Mouse (Mus musculus) liver, adult 2 months (tissue): ENCODE data around the gene Tcf20.

Experiments used
- CTCF ChIP-seq: fragments of 200-500 bp; IDR thresholded peaks from 2 replicates; pipeline ENCODE4 v1.5.1; 2011; ENCODE audit warnings: low read depth, low read length, control low read depth
- POLR2A ChIP-seq: fragments of 200-500 bp; IDR thresholded peaks from 2 replicates; pipeline ENCODE4 v1.6.1; 2011; ENCODE audit warnings: low read length, control low read depth; ENCODE audit not compliant: insufficient read depth; ENCODE audit errors: extremely low read depth

- TF ChIP-seq POLR2A (no peak), CTCF (no peak)
Measured at GRCm38 (mm10) chr15:82955286-82955685, 32.4 kb downstream of the Tcf20 start.
